Mouse (Mus musculus) stomach, postnatal 0 days (tissue): ENCODE data around the gene Gm6217.
"Not testable (repeated sequence)": the region's sequence is repeated elsewhere in the genome, so short reads cannot be mapped to it uniquely, and the experiment has no call there.

Experiments used
- CTCF ChIP-seq: IDR thresholded peaks from 2 replicates; pipeline ENCODE4 v1.5.1; 2016; ENCODE audit warnings: antibody characterized with exemption, low read depth, mild to moderate bottlenecking, moderate library complexity
- EP300 ChIP-seq: optimal IDR thresholded peaks from 2 replicates; pipeline ENCODE3; 2016; ENCODE audit warnings: antibody characterized with exemption

GRCm38 (mm10) chr1:82931326-82931725 lies at the start of gene Gm6217:
- not testable (repeated sequence) for TF ChIP-seq CTCF, EP300
